Mouse (Mus musculus): ENCODE results near the gene Il15ra. TPM values are rescaled to one million over a fixed set of nuclear protein-coding genes. Genes with fewer than 3 reads are reported as not detected.

Il15ra gene
- polyA plus RNA-seq (2016; fragmentation: Nextera tagmentation; extraction: Ambion mirVana), result 0.30 and 0.81 TPM in 2 replicates

- peaks cover 14% of the 10 kb centered on the region for H3K4me1 ChIP-seq
- WGBS, result under 1% methylated on average over 37 of the region's 37 CpGs
- peak within 1 kb of the TSS; percentile 5 for H3K27ac ChIP-seq
- 0 out of 2 replicates have a peak, but pooled peaks cover 3% of the 10 kb centered on the region for H3K9me3 ChIP-seq (replicated peaks)
- DNase-seq (ENCODE audit: low spot score), result peak; percentile 64
- H3K4me3 ChIP-seq, result peak within 1 kb of the TSS; percentile 59
- H3K27me3 ChIP-seq (ENCODE audit: low read depth, poor library complexity, severe bottlenecking), result peaks cover 52% of the 10 kb centered on the region
- no peaks in the 10 kb centered on the region for H3K36me3 ChIP-seq
These were observed at the start of gene Il15ra for GRCm38 (mm10) chr2:11705201-11706025. Il15ra (plus strand) TSS chr2:11705290.

DNA sequence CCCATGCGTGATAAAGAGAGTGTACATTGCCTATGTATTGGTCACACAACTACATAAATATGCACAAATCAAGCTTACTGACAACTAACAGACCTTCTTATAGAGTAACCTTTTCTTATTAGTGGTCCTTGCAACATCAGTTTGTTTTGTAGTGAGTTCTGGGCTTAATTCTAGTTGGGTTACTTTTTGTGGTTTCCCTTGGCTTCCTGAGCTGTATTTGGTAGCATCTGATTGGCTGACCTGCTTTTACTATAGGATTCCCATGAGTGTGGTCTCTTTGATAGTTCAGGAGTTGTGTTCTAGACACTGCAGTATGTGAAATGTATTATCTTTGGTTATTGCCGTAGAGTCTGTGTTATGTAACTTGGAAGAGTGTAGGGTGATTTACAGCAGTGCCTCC, 47.5 kb upstream of the Il15ra start:
- 95% methylated on average over 2 of the region's 2 CpGs for WGBS
- H3K4me3 ChIP-seq, result no peak overlapping the region

DNA sequence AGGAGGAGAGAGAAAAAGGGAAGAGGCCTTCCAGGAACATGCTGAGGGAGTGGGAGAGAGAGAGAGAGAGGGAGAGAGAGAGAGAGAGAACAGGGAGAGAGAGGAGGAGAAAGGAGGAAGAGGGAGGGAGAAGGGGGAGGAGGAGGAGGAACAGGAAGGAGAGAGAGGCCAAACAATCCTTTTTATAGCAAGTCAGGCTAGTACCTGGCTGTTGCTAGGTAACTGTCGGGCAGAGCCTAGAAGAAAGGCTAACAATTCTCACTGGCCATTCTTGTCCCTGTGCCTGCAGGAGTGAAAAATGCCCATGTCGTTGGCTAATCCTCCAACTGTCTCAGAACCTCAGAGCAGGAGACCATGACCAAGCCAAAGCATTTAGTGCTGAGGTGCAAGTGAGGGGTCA, 45.8 kb upstream of the Il15ra start:
- 53% methylated on average over 2 of the region's 2 CpGs for WGBS
- H3K9me3 ChIP-seq (replicated peaks), result no peaks in the 10 kb centered on the region
- no peaks in the 10 kb centered on the region for H3K4me1 ChIP-seq
- H3K27me3 ChIP-seq (ENCODE audit: low read depth, poor library complexity, severe bottlenecking), result no peaks in the 10 kb centered on the region
- no peaks in the 10 kb centered on the region for H3K36me3 ChIP-seq
- DNase-seq (ENCODE audit: low spot score), result no peak
- no peak overlapping the region for H3K4me3 ChIP-seq
- H3K27ac ChIP-seq, result no peak overlapping the region

More for the DNA sequence above, 47.5 kb upstream of the Il15ra start:
- no peaks in the 10 kb centered on the region for H3K9me3 ChIP-seq (replicated peaks)
- H3K4me1 ChIP-seq, result no peaks in the 10 kb centered on the region
- H3K27ac ChIP-seq, result no peak overlapping the region
- no peak for DNase-seq (ENCODE audit: low spot score)
- H3K27me3 ChIP-seq (ENCODE audit: low read depth, poor library complexity, severe bottlenecking), result no peaks in the 10 kb centered on the region
- no peaks in the 10 kb centered on the region for H3K36me3 ChIP-seq

- no peak for DNase-seq (ENCODE audit: low spot score)
- Histone ChIP-seq H3K27me3 (ENCODE audit: low read depth, poor library complexity, severe bottlenecking) (no peaks in the 10 kb centered on the region), H3K27ac (no peak overlapping the region), H3K9me3 (replicated peaks) (no peaks in the 10 kb centered on the region), H3K4me3 (no peak overlapping the region), H3K4me1 (no peaks in the 10 kb centered on the region), H3K36me3 (no peaks in the 10 kb centered on the region)
- WGBS, result 90% methylated on average over 6 of the region's 6 CpGs
These were observed 42.8 kb upstream of the Il15ra start for GRCm38 (mm10) chr2:11662143-11662906.

DNA sequence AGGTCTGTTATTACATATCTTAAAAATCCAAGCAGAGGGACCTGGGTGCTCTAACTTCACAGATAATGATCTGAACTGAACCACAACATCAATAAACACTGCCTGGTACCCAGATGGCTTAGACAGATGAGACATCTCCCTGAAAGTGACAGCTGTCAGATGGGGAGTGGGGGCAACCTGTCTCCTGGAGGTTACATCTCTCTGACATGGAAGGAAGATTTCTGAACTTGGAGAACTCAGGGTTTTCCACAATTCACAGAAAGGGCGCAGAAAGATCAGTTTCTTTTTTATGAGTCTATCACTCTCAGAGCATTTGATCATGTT, 42.2 kb upstream of the Il15ra start:
- no peak overlapping the region for H3K4me3 ChIP-seq
- H3K27ac ChIP-seq, result no peak overlapping the region
- no peak for DNase-seq (ENCODE audit: low spot score)
- no peaks in the 10 kb centered on the region for H3K27me3 ChIP-seq (ENCODE audit: low read depth, poor library complexity, severe bottlenecking)
- H3K36me3 ChIP-seq, result no peaks in the 10 kb centered on the region
- 89% methylated on average over 1 of the region's 1 CpGs for WGBS
- no peaks in the 10 kb centered on the region for H3K4me1 ChIP-seq
- H3K9me3 ChIP-seq (replicated peaks), result no peaks in the 10 kb centered on the region

DNA sequence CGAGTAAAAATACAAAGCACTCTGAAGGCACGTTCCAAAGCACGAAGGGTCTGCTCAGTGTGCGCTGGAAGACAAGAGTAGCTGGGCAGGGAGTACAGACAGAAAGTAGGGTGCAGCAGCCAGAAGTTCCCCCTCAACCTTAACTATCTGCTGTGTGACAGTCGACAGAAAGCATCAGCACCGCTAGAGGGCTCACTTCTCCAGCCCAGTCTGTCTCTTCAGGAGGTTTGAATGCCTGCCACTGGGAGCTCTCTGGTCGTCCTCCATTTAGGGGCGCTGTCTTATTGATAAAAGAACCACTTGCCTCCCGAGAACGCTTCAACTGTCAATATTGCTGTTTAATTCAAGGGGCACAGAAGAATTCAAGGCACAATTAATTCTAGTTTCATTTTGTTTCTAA, 41.1 kb upstream of the Il15ra start:
- H3K9me3 ChIP-seq (replicated peaks), result no peaks in the 10 kb centered on the region
- H3K4me1 ChIP-seq, result no peaks in the 10 kb centered on the region
- 4% methylated on average over 10 of the region's 10 CpGs for WGBS
- H3K27ac ChIP-seq, result no peak overlapping the region
- H3K36me3 ChIP-seq, result no peaks in the 10 kb centered on the region
- DNase-seq (ENCODE audit: low spot score), result peak; percentile 64
- no peaks in the 10 kb centered on the region for H3K27me3 ChIP-seq (ENCODE audit: low read depth, poor library complexity, severe bottlenecking)
- H3K4me3 ChIP-seq, result 0 out of 2 replicates have a peak overlapping the region, but pooled peaks have one; percentile 20

DNA sequence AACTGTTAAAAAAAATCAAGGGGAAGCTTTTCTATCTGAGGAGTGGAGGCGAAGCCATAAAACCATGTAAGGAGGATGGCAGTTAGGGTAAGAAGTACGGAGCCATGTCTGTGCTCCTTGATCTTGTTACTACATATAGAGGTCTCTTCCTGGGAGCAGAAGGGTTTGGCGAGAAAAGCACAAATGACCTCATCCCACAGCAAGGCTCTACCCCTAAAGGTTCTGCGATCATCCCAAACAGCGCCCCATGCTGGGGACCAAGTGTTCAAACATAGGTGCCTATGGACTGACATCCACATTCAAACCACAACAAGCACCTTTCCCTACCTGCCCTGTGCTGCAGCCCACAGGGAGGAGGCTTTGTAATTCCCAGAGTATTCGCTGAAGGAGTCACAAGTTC, 40.7 kb upstream of the Il15ra start:
- WGBS, result 40% methylated on average over 6 of the region's 6 CpGs
- H3K36me3 ChIP-seq, result no peaks in the 10 kb centered on the region
- no peaks in the 10 kb centered on the region for H3K4me1 ChIP-seq
- H3K27ac ChIP-seq, result no peak overlapping the region
- no peaks in the 10 kb centered on the region for H3K27me3 ChIP-seq (ENCODE audit: low read depth, poor library complexity, severe bottlenecking)
- DNase-seq (ENCODE audit: low spot score), result no peak
- H3K9me3 ChIP-seq (replicated peaks), result no peaks in the 10 kb centered on the region
- 0 out of 2 replicates have a peak overlapping the region, but pooled peaks have one; percentile 20 for H3K4me3 ChIP-seq

DNA sequence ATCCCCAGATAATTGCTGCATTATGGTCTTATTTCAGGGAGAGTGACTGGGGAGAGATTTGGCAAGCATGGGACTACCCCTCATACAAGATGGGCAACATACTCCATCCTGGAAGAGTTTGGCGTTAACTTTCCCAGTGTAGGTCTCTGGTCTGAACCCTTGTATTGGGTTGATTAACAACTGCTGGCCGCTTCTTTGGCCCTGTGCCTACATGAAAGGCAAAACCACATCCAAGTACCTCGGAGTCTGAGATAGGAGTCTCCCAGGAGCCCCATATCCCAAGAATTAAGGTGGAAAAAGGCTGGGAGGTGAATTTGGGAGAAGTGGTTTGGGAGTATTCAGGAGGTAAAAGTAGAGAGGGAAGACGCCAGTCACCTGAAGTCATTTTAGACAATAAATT, 40.3 kb upstream of the Il15ra start:
- WGBS, result 89% methylated on average over 4 of the region's 4 CpGs
- H3K36me3 ChIP-seq, result no peaks in the 10 kb centered on the region
- H3K4me3 ChIP-seq, result no peak overlapping the region
- no peak overlapping the region for H3K27ac ChIP-seq
- no peak for DNase-seq (ENCODE audit: low spot score)
- no peaks in the 10 kb centered on the region for H3K27me3 ChIP-seq (ENCODE audit: low read depth, poor library complexity, severe bottlenecking)
- no peaks in the 10 kb centered on the region for H3K9me3 ChIP-seq (replicated peaks)
- H3K4me1 ChIP-seq, result no peaks in the 10 kb centered on the region

DNA sequence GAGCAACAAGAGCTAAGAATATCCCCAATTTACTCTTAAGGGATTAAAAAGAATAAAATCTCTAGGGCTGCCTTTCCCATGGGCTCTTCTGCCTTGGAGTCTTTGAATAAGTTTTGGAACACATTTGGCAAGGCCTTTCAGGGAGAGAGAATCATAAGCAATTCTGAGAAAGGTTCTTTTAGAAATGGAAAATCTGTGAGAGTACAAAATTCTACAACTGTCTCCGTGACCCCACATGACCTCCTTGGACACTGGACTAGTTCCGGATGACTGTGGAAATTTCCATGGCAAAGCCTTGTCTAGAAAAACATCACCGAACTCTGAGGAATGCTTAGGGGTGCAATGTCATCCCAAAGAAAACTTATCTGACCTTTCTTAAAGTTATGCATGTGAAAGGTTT, 39.8 kb upstream of the Il15ra start:
- Histone ChIP-seq H3K27me3 (ENCODE audit: low read depth, poor library complexity, severe bottlenecking) (no peaks in the 10 kb centered on the region), H3K4me3 (no peak overlapping the region), H3K9me3 (replicated peaks) (no peaks in the 10 kb centered on the region), H3K36me3 (no peaks in the 10 kb centered on the region), H3K27ac (no peak overlapping the region), H3K4me1 (no peaks in the 10 kb centered on the region)
- DNase-seq (ENCODE audit: low spot score), result no peak
- WGBS, result 94% methylated on average over 3 of the region's 3 CpGs

DNA sequence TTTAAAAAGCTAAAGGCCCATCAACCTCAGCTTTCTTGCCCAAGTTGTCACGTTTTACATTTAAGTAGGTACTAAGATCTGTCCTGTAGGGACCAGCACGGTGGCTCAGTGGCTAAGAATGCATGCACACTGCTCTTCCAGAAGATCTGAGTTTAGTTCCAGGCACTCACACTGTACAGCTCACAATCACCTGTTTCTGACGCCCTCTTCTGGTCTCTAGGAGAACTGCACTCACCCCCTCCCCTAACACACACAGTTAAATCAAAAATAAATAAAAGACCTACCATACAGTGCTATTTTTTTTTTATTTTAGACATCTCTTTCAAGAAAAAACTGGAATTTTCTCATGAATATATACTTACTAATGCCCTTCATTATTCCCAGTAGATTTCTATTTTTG, 32.9 kb upstream of the Il15ra start:
- no peak for DNase-seq (ENCODE audit: low spot score)
- no peaks in the 10 kb centered on the region for H3K27me3 ChIP-seq (ENCODE audit: low read depth, poor library complexity, severe bottlenecking)
- WGBS, result 17% methylated on average over 3 of the region's 3 CpGs

DNA sequence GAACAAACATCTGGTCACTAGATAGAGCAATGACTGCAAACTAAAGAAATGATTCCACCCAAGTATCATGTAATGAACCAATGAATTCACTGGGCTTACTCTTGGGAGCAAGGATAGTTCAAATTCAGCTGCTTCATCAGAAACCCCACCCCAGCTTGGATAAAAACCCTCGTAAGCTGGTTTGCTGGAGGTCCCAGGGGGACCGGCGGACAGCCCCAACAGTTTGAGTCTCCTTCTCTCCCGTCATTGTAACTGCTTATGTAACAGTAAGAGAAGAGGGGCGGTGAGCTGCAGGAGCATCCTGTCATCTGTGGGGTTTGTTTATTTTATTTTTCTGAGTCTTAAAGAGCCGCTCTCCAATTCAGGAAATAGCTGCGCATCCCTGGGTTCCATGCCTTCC, 25.5 kb upstream of the Il15ra start:
- no peaks in the 10 kb centered on the region for H3K9me3 ChIP-seq (replicated peaks)
- no peaks in the 10 kb centered on the region for H3K4me1 ChIP-seq
- H3K36me3 ChIP-seq, result no peaks in the 10 kb centered on the region
- no peak overlapping the region for H3K4me3 ChIP-seq
- DNase-seq (ENCODE audit: low spot score), result no peak
- WGBS, result 83% methylated on average over 7 of the region's 7 CpGs
- no peaks in the 10 kb centered on the region for H3K27me3 ChIP-seq (ENCODE audit: low read depth, poor library complexity, severe bottlenecking)
- H3K27ac ChIP-seq, result no peak overlapping the region

More for the DNA sequence above, 32.9 kb upstream of the Il15ra start:
- no peaks in the 10 kb centered on the region for H3K9me3 ChIP-seq (replicated peaks)
- no peaks in the 10 kb centered on the region for H3K4me1 ChIP-seq
- no peak overlapping the region for H3K27ac ChIP-seq
- no peak overlapping the region for H3K4me3 ChIP-seq
- no peaks in the 10 kb centered on the region for H3K36me3 ChIP-seq

DNA sequence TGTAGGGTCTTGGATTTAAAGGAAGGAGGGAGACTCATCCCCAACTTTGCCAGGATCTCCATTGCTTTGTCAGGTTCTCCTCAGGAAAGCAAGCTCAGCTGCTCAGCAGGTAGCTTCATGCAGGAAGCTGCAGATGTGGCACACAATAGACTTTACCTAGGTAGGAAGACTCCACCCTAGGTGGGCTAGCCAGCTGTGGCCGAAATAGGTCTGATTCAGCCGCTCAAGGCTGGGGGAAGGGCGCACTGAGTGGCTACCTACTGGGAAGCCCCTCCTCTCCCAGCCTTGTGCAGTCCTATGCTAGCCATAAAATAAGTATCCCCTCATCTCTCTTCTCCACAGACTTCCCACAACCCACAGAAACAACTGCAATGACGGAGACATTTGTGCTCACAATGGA, 22.4 kb upstream of the Il15ra start:
- H3K9me3 ChIP-seq (replicated peaks), result no peaks in the 10 kb centered on the region
- no peaks in the 10 kb centered on the region for H3K4me1 ChIP-seq
- H3K36me3 ChIP-seq, result no peaks in the 10 kb centered on the region
- DNase-seq (ENCODE audit: low spot score), result no peak
- no peak overlapping the region for H3K27ac ChIP-seq
- H3K4me3 ChIP-seq, result no peak overlapping the region
- WGBS, result 75% methylated on average over 4 of the region's 4 CpGs
- H3K27me3 ChIP-seq (ENCODE audit: low read depth, poor library complexity, severe bottlenecking), result no peaks in the 10 kb centered on the region

DNA sequence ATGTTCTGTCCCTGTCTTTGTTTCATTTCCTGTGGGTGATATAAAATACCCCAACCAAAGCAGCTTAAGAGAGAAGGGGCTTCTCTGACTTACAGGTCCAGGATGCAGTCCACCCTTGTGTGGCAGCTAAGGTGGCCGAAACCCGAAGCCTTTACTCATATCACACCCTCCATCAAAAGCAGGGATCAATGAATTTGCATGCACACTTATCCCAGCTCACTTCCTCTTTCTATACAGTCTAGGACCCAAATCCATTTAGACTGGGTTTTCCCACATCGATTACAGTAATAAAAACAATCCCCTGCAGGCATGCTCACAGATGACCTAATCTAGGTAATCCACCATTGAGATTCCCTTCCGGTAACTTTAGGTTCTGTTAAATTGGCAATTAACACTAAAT, 18.6 kb upstream of the Il15ra start:
- Histone ChIP-seq H3K4me1 (no peaks in the 10 kb centered on the region), H3K36me3 (no peaks in the 10 kb centered on the region), H3K27ac (no peak overlapping the region), H3K27me3 (ENCODE audit: low read depth, poor library complexity, severe bottlenecking) (no peaks in the 10 kb centered on the region), H3K9me3 (replicated peaks) (no peaks in the 10 kb centered on the region), H3K4me3 (no peak overlapping the region)
- 86% methylated on average over 4 of the region's 4 CpGs for WGBS
- DNase-seq (ENCODE audit: low spot score), result no peak

All from limb, embryonic 10.5 days (tissue).